Mouse (Mus musculus) bone marrow macrophage, adult 2 months (primary cell): ENCODE data around the gene Fam78b.

Experiments used
- CTCF ChIP-seq: IDR thresholded peaks from 2 replicates; pipeline ENCODE4 v1.5.1; 2012; ENCODE audit warnings: low read depth, mild to moderate bottlenecking, low read length, moderate library complexity
- POLR2A ChIP-seq: IDR thresholded peaks from 2 replicates; pipeline ENCODE4 v1.6.1; 2012; ENCODE audit warnings: mild to moderate bottlenecking, low read depth, low read length, borderline replicate concordance

- TF ChIP-seq POLR2A (no peak), CTCF (no peak)
These were observed 748 bp downstream of the Fam78b start for GRCm38 (mm10) chr1:167001844-167002485.
